Mouse (Mus musculus): ENCODE results near the gene Mapk9. TPM values are rescaled to one million over a fixed set of nuclear protein-coding genes. Genes with fewer than 3 reads are reported as not detected.
"Not testable (repeated sequence)": the region's sequence is repeated elsewhere in the genome, so short reads cannot be mapped to it uniquely, and the experiment has no call there.

The Mapk9 gene
- 30.2 and 32.3 TPM in 2 replicates for polyA plus RNA-seq (2015; fragmentation: Nextera tagmentation; extraction: Ambion mirVana)

- Histone ChIP-seq H3K27me3 (replicated peaks; ENCODE audit: insufficient read depth, low read length) (no peaks in the 10 kb centered on the region), H3K9ac (replicated peaks; ENCODE audit: low read depth) (peak within 1 kb of the TSS; percentile 79), H3K27ac (ENCODE audit: low read length) (peak within 1 kb of the TSS; percentile 94), H3K4me1 (ENCODE audit: insufficient read depth, low read depth, low read length) (peaks cover 12% of the 10 kb centered on the region; the same call in 1 of the 2 replicates), H3K9me3 (ENCODE audit: low read length) (no peaks in the 10 kb centered on the region), H3K4me3 (ENCODE audit: low read depth, low read length) (peak within 1 kb of the TSS; percentile 74), H3K4me2 (replicated peaks; ENCODE audit: low read depth, low read length) (peak within 1 kb of the TSS; percentile 92), H3K36me3 (ENCODE audit: insufficient read depth, low read length) (no peaks in the 10 kb centered on the region)
- under 1% methylated on average over 47 of the region's 68 CpGs for WGBS
- DNase-seq (ENCODE audit: low spot score) = peak; percentile 99
- TF ChIP-seq EP300 (IDR thresholded peaks at IDR 0.05) (no peak), CTCF (IDR thresholded peaks at IDR 0.05) (peak; percentile 93)
- ATAC-seq = peak; percentile 98
These were observed at the start of gene Mapk9 for GRCm38 (mm10) chr11:49846401-49847070. Gene Mapk9 (plus strand): TSS chr11:49846751.

- Histone ChIP-seq H3K9me3 (ENCODE audit: low read length) (no peaks in the 10 kb centered on the region), H3K4me3 (ENCODE audit: low read depth, low read length) (no peak overlapping the region), H3K4me2 (replicated peaks; ENCODE audit: low read depth, low read length) (no peak overlapping the region), H3K27me3 (replicated peaks; ENCODE audit: insufficient read depth, low read length) (no peaks in the 10 kb centered on the region), H3K27ac (ENCODE audit: low read length) (no peak overlapping the region), H3K36me3 (ENCODE audit: insufficient read depth, low read length) (no peaks in the 10 kb centered on the region), H3K4me1 (ENCODE audit: insufficient read depth, low read depth, low read length) (peaks cover 4% of the 10 kb centered on the region; the same call in 1 of the 2 replicates), H3K9ac (replicated peaks; ENCODE audit: low read depth) (no peak overlapping the region)
- WGBS = 88% methylated on average over 6 of the region's 6 CpGs
- TF ChIP-seq EP300 (IDR thresholded peaks at IDR 0.05) = no peak
- ATAC-seq (no peak), DNase-seq (ENCODE audit: low spot score) (no peak)
These were observed 47.6 kb upstream of the Mapk9 start for GRCm38 (mm10) chr11:49798931-49799330.

- Histone ChIP-seq H3K9me3 (ENCODE audit: low read length) (no peaks in the 10 kb centered on the region), H3K27me3 (replicated peaks; ENCODE audit: insufficient read depth, low read length) (no peaks in the 10 kb centered on the region), H3K4me3 (ENCODE audit: low read depth, low read length) (no peak overlapping the region), H3K27ac (ENCODE audit: low read length) (no peak overlapping the region), H3K9ac (replicated peaks; ENCODE audit: low read depth) (no peak overlapping the region), H3K36me3 (ENCODE audit: insufficient read depth, low read length) (no peaks in the 10 kb centered on the region), H3K4me2 (replicated peaks; ENCODE audit: low read depth, low read length) (no peak overlapping the region), H3K4me1 (ENCODE audit: insufficient read depth, low read depth, low read length) (no peaks in the 10 kb centered on the region)
- TF ChIP-seq CTCF (IDR thresholded peaks at IDR 0.05) = no peak
- no peak for TF ChIP-seq EP300 (IDR thresholded peaks at IDR 0.05)
- 58% methylated on average over 4 of the region's 4 CpGs for WGBS
- DNase-seq (ENCODE audit: low spot score) = peak; percentile 7
- ATAC-seq = no peak
These were observed 45.0 kb upstream of the Mapk9 start for GRCm38 (mm10) chr11:49801516-49801915.

- TF ChIP-seq EP300 (IDR thresholded peaks at IDR 0.05) (no peak), CTCF (IDR thresholded peaks at IDR 0.05) (no peak)
- Histone ChIP-seq H3K4me3 (ENCODE audit: low read depth, low read length) (no peak overlapping the region), H3K9ac (replicated peaks; ENCODE audit: low read depth) (no peak overlapping the region), H3K4me1 (ENCODE audit: insufficient read depth, low read depth, low read length) (no peaks in the 10 kb centered on the region), H3K36me3 (ENCODE audit: insufficient read depth, low read length) (no peaks in the 10 kb centered on the region), H3K27ac (ENCODE audit: low read length) (no peak overlapping the region), H3K27me3 (replicated peaks; ENCODE audit: insufficient read depth, low read length) (no peaks in the 10 kb centered on the region), H3K4me2 (replicated peaks; ENCODE audit: low read depth, low read length) (no peak overlapping the region), H3K9me3 (ENCODE audit: low read length) (no peaks in the 10 kb centered on the region)
- WGBS = 93% methylated on average over 4 of the region's 4 CpGs
- no peak for DNase-seq (ENCODE audit: low spot score)
- no peak for ATAC-seq
These were observed 42.8 kb upstream of the Mapk9 start for GRCm38 (mm10) chr11:49803801-49804200.

- no peaks in the 10 kb centered on the region for H3K36me3 ChIP-seq (ENCODE audit: insufficient read depth, low read length)
- 57% methylated on average over 3 of the region's 3 CpGs for WGBS
- no peak overlapping the region for H3K9ac ChIP-seq (replicated peaks; ENCODE audit: low read depth)
- no peak for ATAC-seq
- H3K4me3 ChIP-seq (ENCODE audit: low read depth, low read length) = no peak overlapping the region
- no peaks in the 10 kb centered on the region for H3K4me1 ChIP-seq (ENCODE audit: insufficient read depth, low read depth, low read length)
- no peak overlapping the region for H3K27ac ChIP-seq (ENCODE audit: low read length)
- TF ChIP-seq EP300 (IDR thresholded peaks at IDR 0.05) = no peak
- TF ChIP-seq CTCF (IDR thresholded peaks at IDR 0.05) = no peak
- no peak for DNase-seq (ENCODE audit: low spot score)
- no peaks in the 10 kb centered on the region for H3K9me3 ChIP-seq (ENCODE audit: low read length)
- no peaks in the 10 kb centered on the region for H3K27me3 ChIP-seq (replicated peaks; ENCODE audit: insufficient read depth, low read length)
- no peak overlapping the region for H3K4me2 ChIP-seq (replicated peaks; ENCODE audit: low read depth, low read length)
These were observed 40.3 kb upstream of the Mapk9 start for GRCm38 (mm10) chr11:49806218-49806617.

GRCm38 (mm10) chr11:49808946-49809345 lies 37.6 kb upstream of the Mapk9 start:
- 94% methylated on average over 9 of the region's 9 CpGs for WGBS
- Histone ChIP-seq H3K36me3 (ENCODE audit: insufficient read depth, low read length) (no peaks in the 10 kb centered on the region), H3K27ac (ENCODE audit: low read length) (no peak overlapping the region), H3K4me1 (ENCODE audit: insufficient read depth, low read depth, low read length) (no peaks in the 10 kb centered on the region), H3K4me3 (ENCODE audit: low read depth, low read length) (no peak overlapping the region), H3K27me3 (replicated peaks; ENCODE audit: insufficient read depth, low read length) (no peaks in the 10 kb centered on the region), H3K9ac (replicated peaks; ENCODE audit: low read depth) (no peak overlapping the region), H3K9me3 (ENCODE audit: low read length) (no peaks in the 10 kb centered on the region), H3K4me2 (replicated peaks; ENCODE audit: low read depth, low read length) (no peak overlapping the region)
- TF ChIP-seq CTCF (IDR thresholded peaks at IDR 0.05) (no peak), EP300 (IDR thresholded peaks at IDR 0.05) (no peak)
- no peak for ATAC-seq
- no peak for DNase-seq (ENCODE audit: low spot score)

GRCm38 (mm10) chr11:49810696-49811095 lies 35.9 kb upstream of the Mapk9 start:
- H3K36me3 ChIP-seq (ENCODE audit: insufficient read depth, low read length); H3K4me3 ChIP-seq (ENCODE audit: low read depth, low read length); H3K27me3 ChIP-seq (replicated peaks; ENCODE audit: insufficient read depth, low read length); H3K27ac ChIP-seq (ENCODE audit: low read length); DNase-seq (ENCODE audit: low spot score); H3K9me3 ChIP-seq (ENCODE audit: low read length); H3K9ac ChIP-seq (replicated peaks; ENCODE audit: low read depth); H3K4me2 ChIP-seq (replicated peaks; ENCODE audit: low read depth, low read length); H3K4me1 ChIP-seq (ENCODE audit: insufficient read depth, low read depth, low read length); ATAC-seq: not testable (repeated sequence)
- 77% methylated on average over 7 of the region's 7 CpGs for WGBS

All from lung, postnatal 0 days (tissue).